Mouse (Mus musculus): ENCODE measurements around the gene Fsd1.
A peak's percentile ranks its signal among the peaks of the same experiment; 100 is the strongest.

- TF ChIP-seq POLR2A (IDR thresholded peaks at IDR 0.05; ENCODE audit: insufficient read length, low read depth) (no peak), POLR2AphosphoS2 (IDR thresholded peaks at IDR 0.05; ENCODE audit: insufficient read length, low read depth) (no peak), CEBPB (IDR thresholded peaks at IDR 0.05; ENCODE audit: insufficient read depth, poor library complexity, severe bottlenecking) (no peak), SRF (IDR thresholded peaks at IDR 0.05; ENCODE audit: control insufficient read depth, insufficient read length, low read depth) (no peak), TCF12 (IDR thresholded peaks at IDR 0.05; ENCODE audit: insufficient read depth, poor library complexity, severe bottlenecking) (no peak), MYOD1 (IDR thresholded peaks at IDR 0.05; ENCODE audit: control insufficient read depth in 1 of 3, insufficient read length in 2 of 3, low read depth in 2 of 3) (peak; percentile 72 to 81 (median 79)), TCF3 (IDR thresholded peaks at IDR 0.05; ENCODE audit: insufficient read length, low read depth) (no peak), USF1 (IDR thresholded peaks at IDR 0.05; ENCODE audit: low read depth) (no peak), MYOG (IDR thresholded peaks at IDR 0.05; ENCODE audit: control insufficient read depth in 1 of 3, insufficient read depth in 1 of 3, insufficient read length in 2 of 3, low read depth in 2 of 3) (peak in 1 of 3 experiments; percentile 58), MAX (IDR thresholded peaks at IDR 0.05; ENCODE audit: low read depth) (no peak), E2F4 (IDR thresholded peaks at IDR 0.05; ENCODE audit: insufficient read depth) (no peak), REST (IDR thresholded peaks at IDR 0.05; ENCODE audit: insufficient read depth, insufficient read length) (no peak)
Observed at GRCm38 (mm10) chr17:56034040-56034725, 47.9 kb downstream of the Fsd1 start.

All from myocyte (in vitro differentiated cells).